Mouse (Mus musculus) spleen, postnatal 36 days (tissue): ENCODE measurements at regions not wholly inside any gene's neighbourhood (a gene's known extent, or its start where the extent isn't known, plus 50 kb on each side); places are given as distances from the start of the nearest gene placed in this dataset.

Experiments used
- DNase-seq, 2 experiments: peaks; one replicate each; pipeline ENCODE4 v3.0.0; 2022; ENCODE audit warnings: low spot score in 2 of 2, mixed read lengths in 1 of 2

DNA sequence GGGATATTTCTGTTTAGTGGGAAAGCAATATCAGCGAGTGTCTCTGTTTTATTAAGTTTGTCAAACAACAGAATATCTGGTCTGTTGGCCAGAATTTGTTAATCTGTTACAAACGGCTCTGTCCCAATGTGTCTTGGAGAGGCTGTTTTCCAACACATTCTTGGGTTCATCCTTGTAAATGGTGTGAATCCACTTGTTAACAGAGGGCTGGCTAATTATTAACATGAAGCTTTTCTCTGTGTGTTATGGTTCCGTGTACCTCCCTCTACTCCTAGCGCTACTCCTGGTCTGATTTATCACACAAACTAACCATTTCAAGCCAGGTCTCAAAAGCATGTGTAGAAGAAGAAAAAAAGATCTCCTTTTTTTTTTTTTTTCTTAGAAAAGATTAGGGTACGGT, 60.4 kb downstream of the Pou3f3 start:
- no peak for DNase-seq

GRCm38 (mm10) chr1:42756497-42756896, 60.9 kb downstream of the Pou3f3 start:
- no peak for DNase-seq

- DNase-seq: no peak
Measured at GRCm38 (mm10) chr1:42763447-42763846, 67.9 kb downstream of the Pou3f3 start.

DNA sequence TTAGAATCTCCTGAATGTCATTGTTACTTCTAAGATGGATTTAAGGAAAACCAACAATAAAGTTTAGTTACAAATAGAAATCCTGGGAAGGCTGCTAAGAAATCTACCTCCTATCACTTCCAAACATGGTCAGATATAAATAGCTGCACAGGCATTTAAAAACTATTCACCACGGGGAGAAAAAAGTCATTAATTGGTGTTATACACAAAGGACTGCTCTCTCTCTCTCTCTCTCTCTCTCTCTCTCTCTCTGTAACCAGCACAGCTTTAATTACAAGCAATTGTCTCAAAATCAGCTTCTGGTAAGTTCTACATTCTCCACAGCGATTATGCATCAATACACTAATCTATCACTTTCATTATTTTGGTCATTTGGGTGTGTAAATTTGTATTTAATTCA, 68.5 kb downstream of the Pou3f3 start:
- DNase-seq: no peak

DNA sequence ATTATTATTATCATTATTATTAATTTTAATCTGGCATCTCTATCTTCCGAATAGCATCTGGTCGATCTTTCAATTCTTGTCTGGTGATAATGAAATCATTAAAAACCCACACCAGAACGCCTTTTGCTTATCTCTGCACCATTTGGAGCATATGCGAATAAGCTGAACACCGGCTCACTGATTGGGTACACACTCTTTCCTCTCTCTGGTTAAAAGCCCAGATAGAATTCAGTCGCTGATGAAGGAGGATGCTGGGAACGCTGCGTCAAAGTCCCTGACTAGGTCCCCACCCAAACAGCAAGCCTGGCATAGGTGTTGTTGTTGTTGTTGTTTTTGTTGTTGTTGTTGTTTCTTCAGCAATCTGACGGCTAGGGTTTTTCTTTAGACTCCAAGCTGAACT, 74.5 kb downstream of the Pou3f3 start:
- no peak for DNase-seq

- DNase-seq: no peak
Measured at GRCm38 (mm10) chr1:42772000-42772399, 76.4 kb downstream of the Pou3f3 start.

DNA sequence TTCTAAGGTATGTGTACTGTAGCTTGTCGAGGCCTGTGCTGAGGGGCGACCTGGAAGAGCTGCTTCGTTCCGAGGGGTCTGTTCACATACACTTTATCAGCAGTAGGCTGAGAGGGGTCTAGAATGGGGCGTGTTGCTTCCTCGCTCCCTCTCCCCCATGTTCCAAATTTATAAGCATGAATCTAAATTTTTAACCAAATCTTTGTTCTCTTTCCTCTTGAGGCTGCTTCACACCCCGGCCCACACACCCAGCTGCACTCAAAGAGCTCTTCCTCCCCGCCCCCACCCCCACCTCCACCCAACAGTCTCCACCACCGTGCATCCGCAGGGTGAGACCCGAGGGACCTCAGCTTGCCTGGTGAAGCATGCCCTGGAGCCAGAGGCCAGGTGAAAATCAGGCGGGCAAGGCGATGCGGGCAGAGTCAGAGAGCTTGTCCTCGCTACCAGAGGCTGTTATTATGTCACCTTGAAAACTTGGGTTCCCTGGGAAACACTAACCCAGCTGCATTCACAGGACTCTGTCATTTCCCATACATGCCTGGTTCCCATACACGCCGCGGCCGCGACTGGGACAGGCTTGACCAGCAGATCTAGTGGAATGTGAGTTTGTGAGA, 77.1 kb upstream of the Mrps9 start:
- DNase-seq: peak; percentile 25 to 47

DNA sequence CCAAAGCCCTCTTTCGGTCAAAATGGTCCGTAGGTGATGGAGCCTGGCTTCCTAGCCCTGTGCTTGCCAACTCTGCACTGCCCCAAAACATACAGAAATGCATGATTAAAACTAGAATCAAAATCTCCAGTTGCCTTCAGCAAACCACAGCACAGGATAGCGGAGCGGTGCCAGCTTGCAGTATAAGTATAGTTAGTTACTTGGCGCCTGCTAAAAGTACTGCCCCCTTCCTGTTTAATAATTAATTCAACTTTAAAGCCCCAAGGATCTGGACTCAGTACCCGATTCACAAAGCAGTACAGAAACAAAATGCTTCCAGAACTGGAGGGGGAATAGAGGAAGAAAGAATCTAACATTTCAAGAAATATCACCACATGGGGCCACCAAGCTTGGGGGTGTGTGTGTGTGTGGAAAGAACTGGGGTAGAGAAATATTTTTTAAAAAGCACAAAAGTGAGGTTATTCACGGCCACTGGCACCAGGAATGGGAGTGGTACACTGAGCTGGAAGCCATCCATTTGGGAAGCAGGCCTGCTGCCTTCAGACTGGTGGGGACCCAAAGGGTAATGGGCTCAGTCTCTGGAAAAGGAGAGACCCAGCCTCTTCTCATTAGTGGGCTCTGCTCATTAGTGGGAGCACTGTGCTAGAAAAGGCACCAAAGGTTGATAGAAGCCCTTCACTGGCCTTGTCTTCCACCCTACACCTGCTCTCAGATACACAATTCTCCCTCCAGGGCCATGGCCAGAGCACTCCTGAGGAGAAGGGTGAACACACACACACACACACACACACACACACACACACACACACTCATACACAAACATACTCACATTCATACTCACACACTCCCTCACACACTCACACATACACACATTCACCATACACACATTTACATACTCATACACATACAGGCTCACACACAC, 75.8 kb upstream of the Mrps9 start:
- DNase-seq: no peak

- no peak for DNase-seq
Measured at GRCm38 (mm10) chr1:42775893-42776287, 75.1 kb upstream of the Mrps9 start.

- no peak for DNase-seq
Measured at GRCm38 (mm10) chr1:42777416-42777815, 73.6 kb upstream of the Mrps9 start.

GRCm38 (mm10) chr1:42779761-42780160, 71.3 kb upstream of the Mrps9 start:
- DNase-seq: no peak

GRCm38 (mm10) chr1:42780266-42780665, 70.8 kb upstream of the Mrps9 start:
- DNase-seq: no peak

- no peak for DNase-seq
Measured at GRCm38 (mm10) chr1:42781533-42781932, 69.5 kb upstream of the Mrps9 start.

DNA sequence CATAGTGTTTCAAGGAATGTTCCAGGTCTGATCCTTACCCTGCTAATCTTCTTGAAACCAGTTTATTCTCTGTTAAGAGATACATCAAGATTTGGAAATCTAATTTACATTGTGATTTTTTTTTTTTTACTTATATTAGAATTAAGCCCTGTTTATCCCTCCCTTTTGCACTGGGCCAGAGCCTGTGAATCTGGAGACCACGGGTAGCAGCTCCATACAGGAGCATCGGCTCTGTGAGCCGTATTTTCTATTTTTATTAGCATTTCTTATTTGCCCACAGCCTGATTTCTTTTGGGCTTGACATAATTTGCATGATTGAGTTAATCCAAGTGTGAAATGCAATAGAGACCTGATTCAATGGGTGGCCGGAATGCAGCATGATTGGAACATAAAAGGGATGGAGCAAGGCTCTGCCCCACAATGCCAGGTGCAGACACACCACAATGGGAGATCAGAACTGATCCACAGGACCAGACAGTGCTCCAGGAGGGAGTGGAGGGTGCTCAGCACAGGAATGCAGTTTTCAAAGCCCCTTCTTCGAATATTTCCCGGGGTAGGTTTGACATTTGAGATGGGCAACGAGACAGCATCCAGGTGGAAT, 67.9 kb upstream of the Mrps9 start:
- DNase-seq: no peak

GRCm38 (mm10) chr1:42787240-42787639, 63.8 kb upstream of the Mrps9 start:
- no peak for DNase-seq

- DNase-seq: no peak
Measured at GRCm38 (mm10) chr1:42788413-42788812, 62.6 kb upstream of the Mrps9 start.
